Comparison of ENCODE assay signal across 8 mouse cellular contexts in genomic region chr10:75764519-75765473, GRCm38 (mm10). TPM values are rescaled to one million over a fixed set of nuclear protein-coding genes. Genes with fewer than 3 reads are reported as not detected.
DNase-seq lines count a peak whose midpoint lies in the region; TF ChIP-seq lines count a peak whose summit lies in the region.

No protein-coding gene starts in this region.

- peak overlapping the region; percentile 85 for H3K4me3 ChIP-seq in left cerebral cortex, adult 2 months

- TF ChIP-seq CTCF in left cerebral cortex, adult 2 months (IDR thresholded peaks at IDR 0.05) = peak; percentile 69

- intact Hi-C loops in left cerebral cortex, adult 2 months (cut with DNase I) = loop anchor here (1.0 to 5.0 kb wide), 5 partner anchors 20 to 178 kb away; partner anchors contain the start of gene Gstt2
- intact Hi-C loops in heart, postnatal 10 days (cut with DNase I) = loop anchor here (5.0 kb wide), 1 partner anchor 73 kb away; the partner anchor contains the start of gene Gstt2

- peak in 1 of 2 experiments; percentile 40 for DNase-seq in left cerebral cortex, adult 2 months (ENCODE audit: extremely low spot score in 1 of 2, low spot score in 2 of 2)
- DNase-seq in left cerebral cortex, adult 8-10 months (ENCODE audit: low spot score in 2 of 2) = no peak
- peak; percentile 93 for DNase-seq in c-Kit-negative CD71-positive TER-119-positive erythroid progenitor cells, embryonic 14.5 days (ENCODE audit: low read depth, low spot score)
- DNase-seq in fibroblast of lung, adult 2 months (ENCODE audit: low read depth) = peak; percentile 46
- DNase-seq in heart, postnatal 10 days = peak; percentile 64 to 81
- peak; percentile 71 to 83 for DNase-seq in kidney, postnatal 36 days
- DNase-seq in lung, postnatal 36 days = peak; percentile 88
- peak; percentile 71 for DNase-seq in right cerebral cortex, postnatal 4 days

- peak overlapping the region; percentile 79 for H3K27ac ChIP-seq in left cerebral cortex, adult 2 months

RNA-seq across cellular contexts. Expression of gene Cabin1, which starts 0.7 kb away (rescaled TPM):
- 10 to 100 TPM; 78.0 to 79.3 TPM for total RNA-seq in left cerebral cortex, adult 2 months (2021)
- total RNA-seq in left cerebral cortex, adult 8-10 months (2022) = 10 to 100 TPM; 61.3 to 73.2 (median 69.6) TPM
- 10 to 100 TPM; 26.0 to 33.6 TPM for total RNA-seq in heart, postnatal 10 days (2021)

RNA-seq across cellular contexts. Expression of gene Ddt, which starts 8.4 kb away (rescaled TPM):
- total RNA-seq in left cerebral cortex, adult 2 months (2021) = 10 to 100 TPM; 43.3 to 49.3 TPM
- total RNA-seq in left cerebral cortex, adult 8-10 months (2022) = 10 to 100 TPM; 41.6 to 58.4 (median 51.6) TPM
- 10 to 100 TPM; 29.6 to 49.2 TPM for total RNA-seq in heart, postnatal 10 days (2021)

RNA-seq across cellular contexts. Expression of gene Gm20441, which starts 16.0 kb away (rescaled TPM):
- total RNA-seq in left cerebral cortex, adult 2 months (2021) = not detected
- total RNA-seq in left cerebral cortex, adult 8-10 months (2022) = not detected
- not detected for total RNA-seq in heart, postnatal 10 days (2021)

RNA-seq across cellular contexts. Expression of gene Gstt3, which starts 16.4 kb away (rescaled TPM):
- 1 to 10 TPM; 1.7 to 2.8 TPM for total RNA-seq in left cerebral cortex, adult 2 months (2021)
- 1 to 10 TPM; 2.6 to 5.2 (median 3.8) TPM for total RNA-seq in left cerebral cortex, adult 8-10 months (2022)
- 1 to 10 TPM; 1.9 to 3.0 TPM for total RNA-seq in heart, postnatal 10 days (2021)

RNA-seq across cellular contexts. Expression of gene Gstt1, which starts 33.6 kb away (rescaled TPM):
- total RNA-seq in left cerebral cortex, adult 2 months (2021) = 10 to 100 TPM; 11.0 to 12.2 TPM
- total RNA-seq in left cerebral cortex, adult 8-10 months (2022) = 10 to 100 TPM; 13.3 to 16.5 (median 15.5) TPM
- 1 to 10 TPM; 5.9 to 7.9 TPM for total RNA-seq in heart, postnatal 10 days (2021)

Comparison
In these comparisons a context has a peak if more than half of its experiments do, and no peak if none do; other contexts are left out.
1. DNase-seq: peak in c-Kit-negative CD71-positive TER-119-positive erythroid progenitor cells, embryonic 14.5 days (single experiment), fibroblast of lung, adult 2 months (single experiment), heart, postnatal 10 days (2 of 2), kidney, postnatal 36 days (2 of 2), lung, postnatal 36 days (single experiment) and right cerebral cortex, postnatal 4 days (single experiment); none in left cerebral cortex, adult 8-10 months (0 of 2).